Mouse (Mus musculus): ENCODE results near the gene Arhgef39.

DNA sequence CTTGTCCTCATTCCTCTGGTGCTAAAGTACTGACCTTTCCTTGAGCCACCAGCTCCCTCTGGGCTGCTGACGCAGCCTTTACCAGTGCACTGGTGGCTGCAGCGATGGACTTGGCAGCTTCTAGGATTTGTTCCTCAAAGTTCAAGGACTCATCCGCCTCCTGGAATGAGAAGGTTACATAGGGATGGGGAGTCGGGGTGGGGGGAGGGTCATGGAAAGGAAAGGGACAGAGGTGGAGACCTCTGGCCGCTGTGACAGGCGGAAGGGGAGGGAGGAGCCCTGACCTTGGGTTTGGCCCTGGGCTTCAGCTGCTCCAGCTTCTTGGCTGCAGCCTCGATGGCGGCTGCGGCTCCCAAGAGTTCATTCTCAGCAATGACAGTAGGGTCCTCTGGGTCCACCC is 33.8 kb upstream of the Arhgef39 start:
- TF ChIP-seq CTCF (IDR thresholded peaks at IDR 0.05; ENCODE audit: low read depth) (no peak), EP300 (IDR thresholded peaks at IDR 0.05; ENCODE audit: low read depth) (no peak)

All from heart, postnatal 0 days (tissue).